ENCODE assay signal across 8 mouse cellular contexts in genomic region chr14:30650969-30651368, GRCm38 (mm10). TPM values are rescaled to one million over a fixed set of nuclear protein-coding genes. Genes with fewer than 3 reads are reported as not detected.
DNase-seq lines count a peak whose midpoint lies in the region; ATAC-seq lines count a peak whose summit lies in the region.

No protein-coding gene starts in this region.

- peaks cover 9% of the 10 kb centered on the region for H3K4me1 ChIP-seq in hindbrain, embryonic 14.5 days (replicated peaks; ENCODE audit: control insufficient read depth, insufficient read depth, low read length)
- H3K4me1 ChIP-seq in hindbrain, embryonic 12.5 days: peaks cover 6% of the 10 kb centered on the region; the same call in 1 of the 2 replicates
- peaks cover 7% of the 10 kb centered on the region for H3K4me1 ChIP-seq in embryonic facial prominence, embryonic 10.5 days
- peaks cover 6 to 8% of the 10 kb centered on the region in 2 experiments; a peak in 3 of 4 replicates for H3K4me1 ChIP-seq in heart, embryonic 14.5 days (ENCODE audit: control insufficient read depth in 2 of 2, insufficient read depth in 2 of 2, low read length in 2 of 2)

- WGBS in hindbrain, embryonic 14.5 days: 27% methylated on average over 4 of the region's 4 CpGs
- WGBS in hindbrain, embryonic 12.5 days: 30% methylated on average over 4 of the region's 4 CpGs
- 28% methylated on average over 4 of the region's 4 CpGs for WGBS in embryonic facial prominence, embryonic 10.5 days
- 11% methylated on average over 4 of the region's 4 CpGs for WGBS in heart, embryonic 14.5 days

- H3K9me3 ChIP-seq in hindbrain, embryonic 14.5 days (ENCODE audit: control insufficient read depth, low read length): no peaks in the 10 kb centered on the region
- no peaks in the 10 kb centered on the region for H3K9me3 ChIP-seq in hindbrain, embryonic 12.5 days (replicated peaks)
- H3K9me3 ChIP-seq in embryonic facial prominence, embryonic 10.5 days: no peaks in the 10 kb centered on the region
- no peaks in the 10 kb centered on the region for H3K9me3 ChIP-seq in heart, embryonic 14.5 days (ENCODE audit: control insufficient read depth, low read length)

- H3K27ac ChIP-seq in hindbrain, embryonic 14.5 days: no peak overlapping the region
- H3K27ac ChIP-seq in hindbrain, embryonic 12.5 days: no peak overlapping the region
- no peak overlapping the region; the same call in 1 of the 2 replicates for H3K27ac ChIP-seq in embryonic facial prominence, embryonic 10.5 days (replicated peaks)
- H3K27ac ChIP-seq in heart, embryonic 14.5 days (replicated peaks in 1 of 2; ENCODE audit: control insufficient read depth in 1 of 2, insufficient read depth in 1 of 2, low read depth in 2 of 2, low read length in 2 of 2): peak overlapping the region in 1 of 2 experiments; percentile 39; a peak in 1 of 4 replicates

- H3K36me3 ChIP-seq in hindbrain, embryonic 14.5 days (replicated peaks; ENCODE audit: control insufficient read depth, insufficient read depth): no peaks in the 10 kb centered on the region
- H3K36me3 ChIP-seq in hindbrain, embryonic 12.5 days: no peaks in the 10 kb centered on the region
- H3K36me3 ChIP-seq in embryonic facial prominence, embryonic 10.5 days (replicated peaks): no peaks in the 10 kb centered on the region
- no peaks in the 10 kb centered on the region for H3K36me3 ChIP-seq in heart, embryonic 14.5 days (ENCODE audit: control insufficient read depth, insufficient read depth, low read length)

- H3K27me3 ChIP-seq in hindbrain, embryonic 14.5 days (ENCODE audit: control insufficient read depth, insufficient read depth, low read length): no peaks in the 10 kb centered on the region
- H3K27me3 ChIP-seq in hindbrain, embryonic 12.5 days: no peaks in the 10 kb centered on the region
- no peaks in the 10 kb centered on the region for H3K27me3 ChIP-seq in embryonic facial prominence, embryonic 10.5 days (replicated peaks; ENCODE audit: low read depth, poor library complexity, severe bottlenecking)
- no peaks in the 10 kb centered on the region for H3K27me3 ChIP-seq in heart, embryonic 14.5 days (ENCODE audit: control insufficient read depth, insufficient read depth, low read length)

- H3K4me3 ChIP-seq in hindbrain, embryonic 14.5 days (replicated peaks; ENCODE audit: low read length): no peak overlapping the region
- no peak overlapping the region for H3K4me3 ChIP-seq in hindbrain, embryonic 12.5 days
- H3K4me3 ChIP-seq in embryonic facial prominence, embryonic 10.5 days: no peak overlapping the region
- H3K4me3 ChIP-seq in heart, embryonic 14.5 days (ENCODE audit: control insufficient read depth in 1 of 2, insufficient read depth in 1 of 2, low read depth in 1 of 2, low read length in 2 of 2): no peak overlapping the region

- H3K4me2 ChIP-seq in hindbrain, embryonic 14.5 days (replicated peaks): no peak overlapping the region
- H3K4me2 ChIP-seq in hindbrain, embryonic 12.5 days (replicated peaks): no peak overlapping the region
- H3K4me2 ChIP-seq in heart, embryonic 14.5 days (ENCODE audit: low read length): no peak overlapping the region

- DNase-seq in hindbrain, embryonic 14.5 days (ENCODE audit: low spot score): peak; percentile 30
- DNase-seq in Muller cell, postnatal 12 days (ENCODE audit: inconsistent ontology term): peak; percentile 92
- peak; percentile 21 for DNase-seq in embryonic facial prominence, embryonic 10.5 days (ENCODE audit: low spot score)
- DNase-seq in kidney, postnatal 4 days: peak; percentile 80 to 90

- ATAC-seq in hindbrain, embryonic 14.5 days (ENCODE audit: low FRiP score): peak; percentile 80; the same call in 1 of the 2 replicates
- ATAC-seq in hindbrain, embryonic 12.5 days (ENCODE audit: low FRiP score): no peak
- peak; percentile 91 for ATAC-seq in heart, embryonic 14.5 days (ENCODE audit: insufficient number of reproducible peaks, insufficient read depth, low FRiP score, low read depth)
- ATAC-seq in megakaryocyte-erythroid progenitor cell, adult 5-6 weeks (replicated peaks; ENCODE audit: low FRiP score, low TSS enrichment, poor library complexity, severe bottlenecking): peak; percentile 47
- ATAC-seq in erythroblast, adult 5-6 weeks (replicated peaks; ENCODE audit: low FRiP score, poor library complexity, severe bottlenecking): no peak

- no peak overlapping the region for H3K9ac ChIP-seq in hindbrain, embryonic 14.5 days
- H3K9ac ChIP-seq in hindbrain, embryonic 12.5 days: no peak overlapping the region
- no peak overlapping the region; the same call in 1 of the 2 replicates for H3K9ac ChIP-seq in heart, embryonic 14.5 days (ENCODE audit: low read length)

RNA-seq across cellular contexts. Expression of gene Rft1, which starts 3.2 kb away (rescaled TPM):
- polyA plus RNA-seq in hindbrain, embryonic 14.5 days (2014; fragmentation: Nextera tagmentation; extraction: Ambion mirVana): 8.3 and 9.0 TPM in 2 replicates
- 13.1 and 13.7 TPM in 2 replicates for polyA plus RNA-seq in hindbrain, embryonic 12.5 days (2016; fragmentation: Nextera tagmentation; extraction: Ambion mirVana)
- polyA plus RNA-seq in embryonic facial prominence, embryonic 10.5 days (2016; fragmentation: Nextera tagmentation; extraction: Ambion mirVana): 15.5 and 15.7 TPM in 2 replicates
- 10.6 and 11.8 TPM in 2 replicates for polyA plus RNA-seq in heart, embryonic 14.5 days (2014; fragmentation: Nextera tagmentation; extraction: Ambion mirVana)
- 15.4 and 23.5 TPM in 2 replicates for total RNA-seq in megakaryocyte-erythroid progenitor cell, adult 5-6 weeks (2014; fragmentation: Nextera tagmentation)
- total RNA-seq in megakaryocyte-erythroid progenitor cell, adult 5-6 weeks (2017): 7.6 and 18.7 TPM in 2 replicates
- total RNA-seq in erythroblast, adult 5-6 weeks (2015; ENCODE audit: low replicate concordance): 1.2 and 2.5 TPM in 2 replicates
- 2.1 and 2.7 TPM in 2 replicates for total RNA-seq in erythroblast, adult 5-6 weeks (2017; ENCODE audit: low replicate concordance)

RNA-seq across cellular contexts. Expression of gene Prkcd, which starts 25.0 kb away (rescaled TPM):
- 19.4 and 21.1 TPM in 2 replicates for polyA plus RNA-seq in hindbrain, embryonic 14.5 days (2014; fragmentation: Nextera tagmentation; extraction: Ambion mirVana)
- polyA plus RNA-seq in hindbrain, embryonic 12.5 days (2016; fragmentation: Nextera tagmentation; extraction: Ambion mirVana): 42.3 and 44.2 TPM in 2 replicates
- polyA plus RNA-seq in embryonic facial prominence, embryonic 10.5 days (2016; fragmentation: Nextera tagmentation; extraction: Ambion mirVana): 31.6 and 37.3 TPM in 2 replicates
- 38.4 and 38.6 TPM in 2 replicates for polyA plus RNA-seq in heart, embryonic 14.5 days (2014; fragmentation: Nextera tagmentation; extraction: Ambion mirVana)
- 33.4 and 47.3 TPM in 2 replicates for total RNA-seq in megakaryocyte-erythroid progenitor cell, adult 5-6 weeks (2014; fragmentation: Nextera tagmentation)
- total RNA-seq in megakaryocyte-erythroid progenitor cell, adult 5-6 weeks (2017): 20.7 and 32.0 TPM in 2 replicates
- 35.5 and 43.7 TPM in 2 replicates for total RNA-seq in erythroblast, adult 5-6 weeks (2015; ENCODE audit: low replicate concordance)
- total RNA-seq in erythroblast, adult 5-6 weeks (2017; ENCODE audit: low replicate concordance): 39.9 and 41.3 TPM in 2 replicates

Comparison
In these comparisons a context has a peak if more than half of its experiments do, and no peak if none do; other contexts are left out.
1. ATAC-seq: peak in hindbrain, embryonic 14.5 days (single experiment), heart, embryonic 14.5 days (single experiment) and megakaryocyte-erythroid progenitor cell, adult 5-6 weeks (single experiment); none in hindbrain, embryonic 12.5 days (single experiment) and erythroblast, adult 5-6 weeks (single experiment).
2. DNase-seq: peak in every context shown above with its lines; median percentile 92 in Muller cell, postnatal 12 days; 85 in kidney, postnatal 4 days; 30 in hindbrain, embryonic 14.5 days; 21 in embryonic facial prominence, embryonic 10.5 days.